Mouse (Mus musculus) forebrain, embryonic 14.5 days (tissue): ENCODE measurements around the gene Olfr645. TPM values are rescaled to one million over a fixed set of nuclear protein-coding genes. Genes with fewer than 3 reads are reported as not detected.

Source experiments
- ATAC-seq: fragments of 200-750 bp; cut with Nextera tagmentation; 2 replicates; pipeline ENCODE4 v1.8.0; 2017; ENCODE audit warnings: mild to moderate bottlenecking, moderate library complexity
- DNase-seq: peaks from one replicate; pipeline ENCODE4 v3.0.0-alpha.2; 2015; ENCODE audit warnings: low spot score
- H3K27ac ChIP-seq: fragments of 300-500 bp; sonication (generic); 2 replicates; pipeline ENCODE4 v1.5.1; 2014; ENCODE audit warnings: low read depth, mild to moderate bottlenecking, control low read depth, low read length, moderate library complexity
- H3K27me3 ChIP-seq: fragments of 300-500 bp; sonication (generic); replicated peaks from 2 replicates; pipeline ENCODE4 v1.6.1; 2014; ENCODE audit warnings: low read length, control low read depth, mixed read lengths; ENCODE audit not compliant: control insufficient read depth, insufficient read depth
- H3K36me3 ChIP-seq: fragments of 300-500 bp; sonication (generic); 2 replicates; pipeline ENCODE4 v1.6.1; 2014; ENCODE audit warnings: low read length, control low read depth; ENCODE audit not compliant: control insufficient read depth, insufficient read depth
- H3K4me1 ChIP-seq: fragments of 300-500 bp; sonication (generic); 2 replicates; pipeline ENCODE4 v1.6.1; 2014; ENCODE audit warnings: antibody characterized with exemption, low read length, control low read depth; ENCODE audit not compliant: control insufficient read depth, insufficient read depth
- H3K4me2 ChIP-seq: fragments of 300-500 bp; sonication (generic); 2 replicates; pipeline ENCODE4 v1.6.1; 2014; ENCODE audit warnings: mild to moderate bottlenecking, control low read depth, low read length
- H3K4me3 ChIP-seq: fragments of 300-500 bp; sonication (generic); 2 replicates; pipeline ENCODE4 v1.5.1; 2014; ENCODE audit warnings: low read depth, low read length, control low read depth
- H3K9ac ChIP-seq: fragments of 300-500 bp; sonication (generic); 2 replicates; pipeline ENCODE4 v1.6.1; 2014; ENCODE audit warnings: mild to moderate bottlenecking, low read length, control low read depth, moderate library complexity
- H3K9me3 ChIP-seq: fragments of 300-500 bp; sonication (generic); replicated peaks from 2 replicates; pipeline ENCODE4 v1.6.1; 2016; ENCODE audit warnings: low read length, control low read depth, mixed read lengths; ENCODE audit not compliant: control insufficient read depth
- WGBS: fragments of 180-500 bp; shearing (Covaris S2); extraction: QIAGEN DNeasy Blood & Tissue Kit; methylation state at CpG from one replicate; pipeline ENCODE4 v1.1.7; 2014; 5-methylcytosine and 5-hydroxymethylcytosine counted together
- polyA plus RNA-seq: library from polyadenylated mRNA; unstranded; fragments of >200 nt; fragmentation: Nextera tagmentation; extraction: Ambion mirVana; gene quantifications from 2 replicates; pipeline ENCODE4 v1.2.1, GENCODE M21; 2014

Olfr645 gene
- polyA plus RNA-seq, 1 experiment from 2014 or later = not detected

GRCm38 (mm10) chr7:104035145-104035544 lies 50.1 kb downstream of the Olfr645 start, which contains the start of gene Olfr641:
TSS of gene Olfr641 (plus strand) at chr7:104035445.
- no peak within 1 kb of the TSS for H3K4me3 ChIP-seq
- 85% methylated on average over 1 of the region's 1 CpGs for WGBS
- DNase-seq = no peak
- H3K9ac ChIP-seq = no peak within 1 kb of the TSS
- no peak for ATAC-seq
- no peaks in the 10 kb centered on the region for H3K27me3 ChIP-seq
- H3K4me1 ChIP-seq = no peaks in the 10 kb centered on the region
- no peaks in the 10 kb centered on the region for H3K9me3 ChIP-seq
- no peak within 1 kb of the TSS for H3K27ac ChIP-seq
- no peak within 1 kb of the TSS for H3K4me2 ChIP-seq
- no peaks in the 10 kb centered on the region for H3K36me3 ChIP-seq

Other genes with a start within 250 kb of the Olfr645 start
- not detected in 2 replicates for gene Hbb-bh2, start 244.9 kb downstream of the Olfr645 start, polyA plus RNA-seq
- gene Hbb-bh1, start 242.3 kb downstream of the Olfr645 start, polyA plus RNA-seq = 0.90 and 2.5 TPM in 2 replicates
- gene Hbb-y, start 232.2 kb downstream of the Olfr645 start, polyA plus RNA-seq = 152 and 669 TPM in 2 replicates
- gene Olfr66, start 199.2 kb downstream of the Olfr645 start, polyA plus RNA-seq = not detected in 2 replicates
- gene Olfr64, start 191.0 kb downstream of the Olfr645 start, polyA plus RNA-seq = not detected in 2 replicates
- not detected in 2 replicates for gene Olfr65, start 182.0 kb downstream of the Olfr645 start, polyA plus RNA-seq
- gene Olfr631, start 156.6 kb downstream of the Olfr645 start, polyA plus RNA-seq = not detected in 2 replicates
- gene Olfr632, start 151.1 kb downstream of the Olfr645 start, polyA plus RNA-seq = not detected in 2 replicates
- gene Olfr633, start 141.0 kb downstream of the Olfr645 start, polyA plus RNA-seq = not detected in 2 replicates
- gene Olfr635, start 114.3 kb downstream of the Olfr645 start, polyA plus RNA-seq = not detected in 2 replicates
- gene Olfr638, start 86.7 kb downstream of the Olfr645 start, polyA plus RNA-seq = not detected in 2 replicates
- gene Olfr639, start 68.2 kb downstream of the Olfr645 start, polyA plus RNA-seq = not detected in 2 replicates
- not detected in 2 replicates for gene Olfr640, start 59.9 kb downstream of the Olfr645 start, polyA plus RNA-seq
- gene Olfr641, start 50.0 kb downstream of the Olfr645 start, polyA plus RNA-seq = not detected in 2 replicates
- not detected in 2 replicates for gene Olfr642, start 32.8 kb downstream of the Olfr645 start, polyA plus RNA-seq
- gene 4930516K23Rik, start 24.0 kb downstream of the Olfr645 start, polyA plus RNA-seq = not detected in 2 replicates
- gene Olfr644, start 13.6 kb downstream of the Olfr645 start, polyA plus RNA-seq = not detected in 2 replicates
- gene Olfr646, start 19.4 kb upstream of the Olfr645 start, polyA plus RNA-seq = not detected in 2 replicates
- not detected in 2 replicates for gene Ubqln5, start 44.4 kb upstream of the Olfr645 start, polyA plus RNA-seq
- gene Olfr643, start 51.9 kb upstream of the Olfr645 start, polyA plus RNA-seq = not detected in 2 replicates
- gene Ubqln3, start 57.8 kb upstream of the Olfr645 start, polyA plus RNA-seq = not detected in 2 replicates
- gene Ubqlnl, start 65.1 kb upstream of the Olfr645 start, polyA plus RNA-seq = not detected in 2 replicates
- not detected in 2 replicates for gene Olfm5, start 79.4 kb upstream of the Olfr645 start, polyA plus RNA-seq
- gene Olfr648, start 97.9 kb upstream of the Olfr645 start, polyA plus RNA-seq = 0.27 and 0.33 TPM in 2 replicates
- not detected in 2 replicates for gene Olfr649, start 110.5 kb upstream of the Olfr645 start, polyA plus RNA-seq
- gene Trim6, start 133.3 kb upstream of the Olfr645 start, polyA plus RNA-seq = 0.27 TPM in 1 of 2 replicates, not detected in the other
- 0.47 and 0.53 TPM in 2 replicates for gene Trim34a, start 159.0 kb upstream of the Olfr645 start, polyA plus RNA-seq
- gene Trim5, start 202.6 kb upstream of the Olfr645 start, polyA plus RNA-seq = 0.07 TPM in 1 of 2 replicates, not detected in the other
- 1.4 and 1.7 TPM in 2 replicates for gene Trim12a, start 230.0 kb upstream of the Olfr645 start, polyA plus RNA-seq
- gene Trim34b, start 244.0 kb upstream of the Olfr645 start, polyA plus RNA-seq = not detected in 2 replicates